In the genomic region with DNA sequence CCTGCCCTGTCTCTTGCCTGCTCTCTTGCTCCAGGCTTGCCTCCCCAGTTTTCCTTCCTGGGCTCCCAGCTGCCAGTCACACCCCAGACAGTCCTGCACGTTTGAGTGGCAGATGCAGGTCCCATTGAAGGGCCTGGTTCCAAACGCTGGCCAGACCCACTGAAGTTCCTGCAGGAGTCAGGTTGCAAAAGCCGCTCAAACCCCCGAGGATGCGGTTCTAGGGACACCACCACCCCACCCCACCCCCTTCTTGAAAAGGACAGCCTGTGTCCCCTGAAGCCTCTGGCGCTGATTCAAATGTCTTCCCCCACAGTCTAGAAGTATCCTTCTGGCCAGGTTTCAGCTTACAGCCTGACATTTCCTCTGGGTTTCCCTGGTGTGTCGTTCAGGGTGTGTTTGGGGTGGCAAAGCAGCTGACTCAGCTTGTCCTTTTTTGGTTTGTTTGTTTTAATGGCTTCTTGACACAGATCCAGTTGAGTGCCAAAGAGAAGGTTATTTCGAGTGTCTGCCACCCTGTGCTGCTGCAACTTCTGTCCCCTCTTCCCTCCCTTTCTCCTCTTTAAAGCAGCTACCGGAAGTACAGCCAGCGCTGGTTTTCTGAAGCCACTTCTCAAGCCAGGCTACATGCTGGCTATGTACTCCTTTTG, we compare ENCODE assay signal across 9 mouse cellular contexts.
DNase-seq lines count a peak whose midpoint lies in the region; ATAC-seq lines count a peak whose summit lies in the region.
"Had no signal": no experiment of that assay in that cellular context is flagged by ENCODE, and none has a peak within 500 bp of the region (broad histone marks: within the 10 kb centered on the region; RNA-seq: fewer than 3 reads in every experiment).

No protein-coding gene starts in this region.

- peak overlapping the region; percentile 44; the same call in 1 of the 2 replicates for H3K9ac ChIP-seq in lung, embryonic 16.5 days (ENCODE audit: low read length)
- H3K9ac ChIP-seq in heart, embryonic 14.5 days (ENCODE audit: low read length) = peak overlapping the region; percentile 3; the same call in 1 of the 2 replicates
- peak overlapping the region; percentile 13; the same call in 1 of the 2 replicates for H3K9ac ChIP-seq in limb, embryonic 11.5 days (ENCODE audit: low read length)
- H3K9ac ChIP-seq: liver, embryonic 15.5 days had no signal

- no peaks in the 10 kb centered on the region for H3K9me3 ChIP-seq in lung, embryonic 16.5 days (ENCODE audit: control insufficient read depth, low read length)
- no peaks in the 10 kb centered on the region for H3K9me3 ChIP-seq in heart, embryonic 14.5 days (ENCODE audit: control insufficient read depth, low read length)
- no peaks in the 10 kb centered on the region for H3K9me3 ChIP-seq in limb, embryonic 11.5 days (ENCODE audit: control insufficient read depth, low read length)
- H3K9me3 ChIP-seq: liver, embryonic 15.5 days had no signal

- no peaks in the 10 kb centered on the region for H3K27me3 ChIP-seq in lung, embryonic 16.5 days (ENCODE audit: control insufficient read depth, insufficient read depth, low read depth, low read length)
- no peaks in the 10 kb centered on the region for H3K27me3 ChIP-seq in heart, embryonic 14.5 days (ENCODE audit: control insufficient read depth, insufficient read depth, low read length)
- no peaks in the 10 kb centered on the region for H3K27me3 ChIP-seq in limb, embryonic 11.5 days (ENCODE audit: control insufficient read depth, insufficient read depth, low read length)
- H3K27me3 ChIP-seq: liver, embryonic 15.5 days had no signal

- H3K36me3 ChIP-seq in lung, embryonic 16.5 days (ENCODE audit: control insufficient read depth, insufficient read depth, low read length) = no peaks in the 10 kb centered on the region
- no peaks in the 10 kb centered on the region for H3K36me3 ChIP-seq in heart, embryonic 14.5 days (ENCODE audit: control insufficient read depth, insufficient read depth, low read length)
- no peaks in the 10 kb centered on the region for H3K36me3 ChIP-seq in limb, embryonic 11.5 days (ENCODE audit: control insufficient read depth, insufficient read depth, low read length)
- H3K36me3 ChIP-seq: liver, embryonic 15.5 days had no signal

- peak; percentile 80 for ATAC-seq in lung, embryonic 16.5 days (ENCODE audit: low read depth)
- ATAC-seq in heart, embryonic 14.5 days (ENCODE audit: insufficient number of reproducible peaks, insufficient read depth, low FRiP score, low read depth) = no peak
- no peak for ATAC-seq in limb, embryonic 11.5 days (ENCODE audit: insufficient number of reproducible peaks, low FRiP score, low TSS enrichment, low read depth)

- no peak overlapping the region for H3K4me3 ChIP-seq in lung, embryonic 16.5 days (ENCODE audit: low read length)
- H3K4me3 ChIP-seq in heart, embryonic 14.5 days (ENCODE audit: control insufficient read depth in 1 of 2, insufficient read depth in 1 of 2, low read depth in 1 of 2, low read length in 2 of 2) = peak overlapping the region; percentile 25 to 33
- no peak overlapping the region for H3K4me3 ChIP-seq in limb, embryonic 11.5 days (ENCODE audit: low read depth, low read length)
- H3K4me3 ChIP-seq: liver, embryonic 15.5 days had no signal

- H3K4me1 ChIP-seq in lung, embryonic 16.5 days (replicated peaks; ENCODE audit: control insufficient read depth, insufficient read depth, low read length) = peaks cover 10% of the 10 kb centered on the region
- peaks cover 5 to 10% of the 10 kb centered on the region in 2 experiments; a peak in 3 of 4 replicates for H3K4me1 ChIP-seq in heart, embryonic 14.5 days (ENCODE audit: control insufficient read depth in 2 of 2, insufficient read depth in 2 of 2, low read length in 2 of 2)
- H3K4me1 ChIP-seq in limb, embryonic 11.5 days (ENCODE audit: control insufficient read depth, insufficient read depth, low read length) = peaks cover 8% of the 10 kb centered on the region; the same call in 1 of the 2 replicates
- H3K4me1 ChIP-seq: liver, embryonic 15.5 days had no signal

- H3K4me2 ChIP-seq in lung, embryonic 16.5 days (ENCODE audit: low read depth, low read length) = peak overlapping the region; percentile 40
- peak overlapping the region; percentile 62 for H3K4me2 ChIP-seq in heart, embryonic 14.5 days (ENCODE audit: low read length)
- H3K4me2 ChIP-seq in limb, embryonic 11.5 days (ENCODE audit: low read depth, severe bottlenecking) = peak overlapping the region; percentile 3; the same call in 1 of the 2 replicates
- H3K4me2 ChIP-seq: liver, embryonic 15.5 days had no signal

- no peak for DNase-seq in lung, postnatal 14 days
- peak; percentile 61 for DNase-seq in embryo, embryonic 9.5 days (ENCODE audit: extremely low spot score)
- peak; percentile 45 for DNase-seq in limb, embryonic 11.5 days (ENCODE audit: low spot score)
- no peak for DNase-seq in thymus, adult 18-20 months
- no peak for DNase-seq in testis, postnatal 10 days (ENCODE audit: low spot score)
- DNase-seq in left cerebral cortex, postnatal 36 days (ENCODE audit: low spot score in 2 of 2) = no peak

- intact Hi-C loops in left cerebral cortex, postnatal 36 days (cut with DNase I) = no loop called here

- H3K27ac ChIP-seq in lung, embryonic 16.5 days (ENCODE audit: low read length) = no peak overlapping the region
- H3K27ac ChIP-seq in heart, embryonic 14.5 days (replicated peaks in 1 of 2; ENCODE audit: control insufficient read depth in 1 of 2, insufficient read depth in 1 of 2, low read depth in 2 of 2, low read length in 2 of 2) = peak overlapping the region; percentile 69 to 72
- no peak overlapping the region for H3K27ac ChIP-seq in limb, embryonic 11.5 days (replicated peaks; ENCODE audit: low read depth, low read length)
- H3K27ac ChIP-seq: liver, embryonic 15.5 days had no signal

- WGBS in lung, embryonic 16.5 days = 2% methylated on average over 10 of the region's 10 CpGs
- WGBS in heart, embryonic 14.5 days = 2% methylated on average over 10 of the region's 10 CpGs
- WGBS in limb, embryonic 11.5 days = 3% methylated on average over 10 of the region's 10 CpGs

Comparison
In these comparisons a context has a peak if more than half of its experiments do, and no peak if none do; other contexts are left out.
1. H3K27ac ChIP-seq: peak in heart, embryonic 14.5 days (2 of 2); none in lung, embryonic 16.5 days (single experiment) and limb, embryonic 11.5 days (single experiment).
2. H3K4me2 ChIP-seq: peak in every context shown above with its lines; median percentile 62 in heart, embryonic 14.5 days; 40 in lung, embryonic 16.5 days; 3 in limb, embryonic 11.5 days.
3. H3K4me3 ChIP-seq: peak in heart, embryonic 14.5 days (2 of 2); none in lung, embryonic 16.5 days (single experiment) and limb, embryonic 11.5 days (single experiment).
4. DNase-seq: peak in embryo, embryonic 9.5 days (single experiment) and limb, embryonic 11.5 days (single experiment); none in lung, postnatal 14 days (single experiment), thymus, adult 18-20 months (0 of 2), testis, postnatal 10 days (single experiment) and left cerebral cortex, postnatal 36 days (0 of 2).
5. Peak in every context shown above with its lines, with median percentiles within 50 percentile points of each other: H3K9ac ChIP-seq.